Mouse (Mus musculus) cerebellum, adult (tissue): ENCODE measurements at regions not wholly inside any gene's neighbourhood (a gene's known extent, or its start where the extent isn't known, plus 50 kb on each side); places are given as distances from the start of the nearest gene placed in this dataset.

Source experiments
- ATAC-seq: cut with Nextera tagmentation; 2 replicates; pipeline ENCODE4 v1.9.2; 2017; ENCODE audit warnings: mild to moderate bottlenecking, moderate library complexity, mixed read lengths; ENCODE audit not compliant: insufficient number of reproducible peaks, low FRiP score, low TSS enrichment

DNA sequence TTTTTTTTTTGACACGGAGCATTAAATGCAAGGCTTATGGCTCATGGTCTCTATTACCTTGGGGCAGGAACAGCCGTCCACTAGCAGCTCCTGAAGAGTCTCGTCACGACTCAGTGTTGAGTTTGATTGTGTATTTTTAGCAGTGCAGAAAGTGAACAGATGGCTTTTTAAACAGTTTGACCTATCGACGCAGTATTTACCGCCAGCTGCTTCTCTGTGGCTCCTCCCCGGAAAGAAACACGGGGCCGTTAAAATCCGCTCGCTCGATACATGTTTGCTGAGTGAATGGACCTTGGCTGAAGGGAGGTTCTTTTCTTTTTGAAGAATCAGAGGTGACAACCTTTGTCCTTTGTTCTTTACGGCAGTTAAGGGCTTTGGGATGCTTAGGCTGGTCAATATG is 401.3 kb upstream of the Kcnab2 start:
- ATAC-seq: no peak

DNA sequence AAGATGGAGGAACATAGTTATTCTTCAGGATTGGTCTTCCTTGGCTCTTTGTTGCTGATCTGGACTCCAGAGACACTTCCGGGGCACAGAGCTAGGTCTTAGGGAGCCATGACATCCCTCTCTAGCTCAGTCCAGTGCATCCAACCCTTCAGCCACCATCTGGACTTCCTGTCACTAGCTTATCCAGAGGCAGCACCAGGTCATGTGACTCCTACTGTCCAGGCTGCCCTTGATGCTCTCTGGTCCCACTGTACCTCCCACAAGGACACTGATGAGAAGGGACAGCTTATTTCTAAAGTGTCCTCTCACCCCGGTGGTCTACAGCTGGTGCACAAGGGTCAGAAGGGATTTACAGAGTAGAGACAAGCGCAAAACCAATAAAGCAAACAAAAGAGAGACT is 400.7 kb upstream of the Kcnab2 start:
- ATAC-seq: no peak

DNA sequence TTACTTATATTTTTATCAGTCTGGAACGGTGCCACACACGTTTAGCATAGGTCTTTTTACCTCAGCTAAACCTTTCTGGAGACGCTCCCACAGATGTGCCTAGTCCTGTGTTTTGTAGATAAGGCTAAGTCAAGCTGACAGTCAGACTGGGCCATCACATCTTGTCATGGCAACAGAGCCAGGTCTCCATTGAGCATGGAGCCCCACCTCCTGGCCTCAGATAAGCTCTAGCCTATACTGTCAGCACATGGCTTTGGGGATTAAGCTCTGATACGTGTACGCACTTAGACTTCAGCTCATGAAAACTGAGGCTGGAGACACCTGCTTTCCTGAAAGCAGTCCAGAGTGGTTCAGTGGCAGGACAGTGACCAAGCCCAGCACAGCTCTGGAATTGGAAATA is 392.4 kb upstream of the Kcnab2 start:
- ATAC-seq: no peak

DNA sequence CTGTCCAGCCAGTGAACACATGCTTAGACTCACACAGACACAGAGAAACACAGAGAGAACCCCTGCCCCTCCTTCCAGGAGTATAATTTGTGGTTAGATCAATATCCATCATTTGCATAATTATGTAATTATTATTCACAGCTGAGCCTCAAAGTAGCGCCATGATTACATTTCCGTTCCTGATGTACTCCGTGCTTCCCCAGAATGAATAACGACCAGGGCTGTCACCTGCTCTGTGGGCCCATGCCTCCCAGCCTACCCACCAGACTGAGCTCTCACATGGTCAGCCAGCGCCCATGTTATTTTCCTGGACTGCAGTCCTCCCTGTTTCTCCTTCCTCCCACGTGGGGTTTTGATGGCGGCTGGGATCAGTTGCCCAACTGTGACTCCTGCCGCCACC is 388.2 kb upstream of the Kcnab2 start:
- ATAC-seq: no peak

DNA sequence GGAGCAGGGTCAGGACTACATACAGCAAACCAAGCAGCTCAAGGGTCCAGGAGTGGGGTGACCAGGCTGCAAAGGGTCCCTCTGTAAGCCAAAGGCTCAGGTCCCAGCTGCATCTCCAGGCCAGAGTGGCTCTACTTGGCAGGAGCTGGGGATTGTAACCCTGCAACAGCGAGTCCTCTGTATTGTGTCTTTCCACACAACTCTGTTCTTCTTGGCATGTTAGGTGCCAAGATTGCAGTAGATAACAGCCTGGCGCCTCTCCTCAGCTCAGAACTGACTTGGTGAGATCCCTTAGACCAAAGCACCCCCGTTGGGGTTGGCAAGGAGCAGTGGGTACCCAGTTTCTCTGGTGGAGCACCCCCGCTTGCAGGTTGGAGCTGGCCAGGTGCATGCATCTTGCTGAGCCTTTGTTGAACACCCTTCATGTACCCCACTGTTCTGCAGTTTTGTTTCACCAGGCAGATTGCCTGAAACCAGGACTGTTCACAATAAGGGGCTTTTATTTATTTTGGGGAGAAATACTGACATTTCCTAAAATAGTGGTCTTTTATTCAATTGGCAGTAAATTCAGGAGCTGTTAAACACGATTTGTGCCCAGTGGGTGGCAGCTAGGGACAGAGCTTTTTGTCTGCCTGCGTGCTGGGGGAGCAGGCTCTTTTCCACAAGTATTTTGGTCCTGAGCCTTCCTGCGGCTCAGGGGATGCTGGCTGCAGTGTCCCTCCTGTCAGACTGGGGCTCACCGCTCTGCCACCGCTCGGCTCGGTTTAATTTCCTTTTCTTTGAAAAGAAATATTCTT is 385.3 kb upstream of the Kcnab2 start:
- no peak for ATAC-seq

DNA sequence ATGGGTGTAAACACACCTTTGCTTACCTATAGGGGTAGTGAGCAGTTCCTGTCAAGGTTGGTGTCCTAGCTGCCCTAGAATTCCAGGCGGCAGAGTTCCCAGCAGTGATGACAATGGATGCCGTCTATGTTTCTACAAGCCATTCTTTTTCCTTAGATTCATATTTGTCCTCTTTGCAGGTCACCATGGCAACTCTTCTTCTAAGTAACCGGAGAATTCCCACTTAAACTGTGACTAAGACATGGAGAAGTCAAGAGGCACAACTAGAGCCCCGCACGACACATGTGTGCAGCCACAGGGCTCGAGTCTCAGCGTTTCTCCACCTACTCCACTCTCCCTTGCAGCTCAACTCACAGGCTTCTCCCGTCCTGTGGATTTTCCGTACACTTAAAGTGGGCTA is 381.5 kb upstream of the Kcnab2 start:
- ATAC-seq: no peak

DNA sequence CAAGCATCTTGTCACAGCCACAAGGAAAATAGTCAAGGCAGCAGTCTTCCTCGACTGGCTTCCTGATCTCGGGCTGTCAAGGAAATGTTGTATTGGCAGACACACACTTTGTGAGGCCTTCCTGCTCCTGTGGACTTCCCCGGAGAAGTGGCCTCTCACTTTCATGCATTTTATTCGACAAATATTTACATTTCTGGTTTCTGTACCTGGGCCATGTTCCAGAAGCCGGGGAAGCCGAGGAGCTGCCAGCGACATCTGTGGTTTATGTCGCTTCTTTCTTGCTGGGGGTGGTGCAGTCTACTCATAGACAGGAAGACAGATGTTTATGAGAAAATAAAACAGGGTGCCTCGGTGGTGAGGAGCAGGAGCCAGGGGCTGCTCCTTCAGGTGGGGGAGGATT is 372.5 kb upstream of the Kcnab2 start:
- no peak for ATAC-seq

DNA sequence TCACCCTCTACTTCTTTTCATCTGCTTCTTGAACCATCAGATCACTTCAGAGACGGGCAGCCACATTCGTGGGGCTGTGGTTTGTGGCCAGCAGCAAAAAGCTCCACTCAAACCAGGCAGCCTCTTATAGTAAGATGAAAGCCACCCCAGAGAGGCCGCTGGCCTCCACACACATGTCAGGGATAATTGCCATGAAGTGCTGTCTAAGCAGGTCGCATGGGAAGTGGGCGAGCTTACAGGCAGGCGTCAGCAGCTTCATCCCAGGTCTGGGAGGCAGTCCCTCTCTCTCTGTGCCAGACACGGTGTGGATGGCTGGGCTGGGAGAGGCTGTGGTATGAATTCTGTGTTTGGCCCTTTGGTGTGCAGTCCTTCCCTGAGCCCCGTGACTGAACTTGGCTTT is 358.4 kb upstream of the Kcnab2 start:
- ATAC-seq: no peak

DNA sequence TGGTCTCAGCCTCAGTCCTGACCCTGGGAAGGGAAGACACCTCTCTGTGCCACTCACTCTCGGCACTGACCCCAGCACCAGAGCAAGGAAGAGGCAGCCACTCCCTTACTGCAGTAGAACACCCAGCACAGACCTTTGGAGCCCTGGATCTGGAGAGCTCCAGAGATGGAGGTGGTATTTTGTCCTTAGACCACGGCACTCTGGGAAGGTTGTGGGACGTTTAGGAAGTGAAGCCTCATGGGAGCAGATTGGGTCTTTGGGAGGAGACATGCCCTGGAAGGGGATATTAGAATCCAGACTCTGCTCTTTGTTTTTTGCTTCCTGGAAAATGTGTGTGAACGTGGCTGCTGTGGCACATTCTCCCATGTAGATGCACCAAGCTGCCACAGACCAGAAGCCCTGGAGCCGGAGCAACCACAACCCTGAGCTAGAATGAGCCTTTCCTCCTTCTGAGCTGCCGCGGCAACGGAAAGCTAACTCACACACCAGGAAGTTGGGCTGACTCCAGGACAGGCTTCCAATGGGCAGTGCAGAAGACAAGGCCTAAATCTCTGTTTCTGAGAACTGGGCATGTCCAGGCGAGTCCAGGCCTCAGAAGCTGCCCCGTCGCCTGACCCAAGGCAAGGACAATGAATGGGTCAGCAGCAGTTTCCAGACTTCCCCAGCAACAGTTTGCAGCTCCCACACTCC is 356.9 kb upstream of the Kcnab2 start:
- ATAC-seq: no peak

DNA sequence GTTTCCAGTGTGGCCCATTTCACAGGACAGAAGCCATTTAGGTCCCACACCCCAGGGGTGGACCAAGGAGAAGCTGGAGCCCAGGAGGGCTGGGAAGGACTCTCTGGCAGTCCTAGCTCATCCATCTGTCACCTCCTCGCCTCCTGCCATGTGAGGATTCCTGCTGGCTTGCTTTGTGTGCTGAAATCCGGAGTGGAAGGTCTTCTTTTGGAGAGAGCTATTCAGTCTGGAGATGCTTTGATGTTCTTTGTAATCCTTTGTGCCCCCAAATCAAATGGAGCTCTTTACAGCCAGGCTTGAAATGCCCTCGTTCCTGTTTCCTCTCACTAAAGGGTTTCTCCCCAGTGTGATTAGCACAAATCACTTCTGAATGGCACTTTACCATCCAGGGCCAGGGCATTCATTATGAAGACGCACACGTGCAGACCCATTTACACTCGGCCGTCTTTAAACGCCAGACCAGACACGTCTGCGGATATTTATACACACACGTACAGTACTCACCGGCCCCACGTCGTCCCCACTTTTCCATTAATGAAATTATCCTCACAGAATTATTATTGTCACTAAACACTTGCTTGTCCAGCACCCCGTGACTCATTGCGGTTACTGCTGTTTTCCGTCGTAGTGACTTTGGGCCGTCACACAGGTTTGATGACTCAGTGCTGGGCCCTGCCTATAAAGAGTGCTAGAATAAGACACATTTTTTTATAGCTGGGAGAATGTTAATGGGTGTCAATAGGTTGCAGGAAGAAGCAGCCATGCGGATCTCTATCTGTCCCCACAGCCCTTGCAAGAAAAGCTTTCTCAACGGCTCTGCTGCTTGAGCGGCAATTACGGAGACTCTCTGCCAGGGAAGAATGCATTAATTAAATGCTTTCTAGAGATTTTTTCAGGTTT is 356.0 kb upstream of the Kcnab2 start:
- ATAC-seq: no peak

DNA sequence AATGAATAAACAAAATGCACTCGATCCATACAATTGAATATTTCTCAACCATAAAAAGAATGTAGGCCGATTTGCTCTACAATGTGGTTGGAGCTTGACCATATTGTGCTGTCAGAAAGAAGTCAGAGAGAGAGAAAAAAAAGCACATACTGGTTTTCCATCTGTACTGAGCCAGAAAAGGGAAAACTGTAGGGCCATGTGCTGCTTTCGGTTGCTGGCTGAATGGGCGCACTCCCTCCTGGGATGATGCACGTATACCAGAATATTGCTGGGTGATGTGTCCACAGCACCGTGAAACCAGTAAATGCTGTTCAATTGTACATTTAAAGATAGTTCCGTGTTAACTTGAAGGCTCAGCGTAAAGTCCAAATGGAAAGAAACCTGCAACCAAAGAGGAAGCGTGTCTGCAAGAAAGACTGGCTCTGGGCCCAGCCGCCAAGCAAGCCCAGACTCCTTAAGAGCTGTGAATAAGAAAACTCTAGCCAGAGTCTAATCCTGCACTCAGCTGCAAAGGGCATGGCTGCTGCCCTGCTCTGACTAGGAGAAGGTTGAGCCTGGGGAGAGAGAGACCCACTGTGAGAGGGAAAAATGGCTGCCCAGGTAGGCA is 355.2 kb upstream of the Kcnab2 start:
- no peak for ATAC-seq

DNA sequence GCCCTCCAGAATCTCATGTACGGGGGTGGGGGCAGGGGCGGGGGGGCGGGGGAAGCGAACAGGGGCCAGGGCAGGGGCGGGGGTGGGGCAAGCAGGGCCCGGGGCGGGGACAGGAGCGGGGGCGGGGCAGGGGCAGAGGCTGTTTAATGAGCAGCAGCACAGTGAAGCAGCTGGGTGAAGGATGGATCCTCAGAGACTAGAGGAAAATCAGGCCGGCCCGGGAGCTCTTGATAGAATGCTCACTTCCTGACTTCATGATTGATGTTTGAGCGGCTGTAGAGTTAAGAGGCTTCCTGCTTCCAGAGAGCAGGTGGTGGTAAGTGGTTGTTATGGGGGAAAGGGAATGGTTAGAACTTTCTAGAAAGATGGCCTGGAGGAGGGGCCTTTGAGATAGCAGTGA is 347.5 kb upstream of the Kcnab2 start:
- ATAC-seq: no peak

DNA sequence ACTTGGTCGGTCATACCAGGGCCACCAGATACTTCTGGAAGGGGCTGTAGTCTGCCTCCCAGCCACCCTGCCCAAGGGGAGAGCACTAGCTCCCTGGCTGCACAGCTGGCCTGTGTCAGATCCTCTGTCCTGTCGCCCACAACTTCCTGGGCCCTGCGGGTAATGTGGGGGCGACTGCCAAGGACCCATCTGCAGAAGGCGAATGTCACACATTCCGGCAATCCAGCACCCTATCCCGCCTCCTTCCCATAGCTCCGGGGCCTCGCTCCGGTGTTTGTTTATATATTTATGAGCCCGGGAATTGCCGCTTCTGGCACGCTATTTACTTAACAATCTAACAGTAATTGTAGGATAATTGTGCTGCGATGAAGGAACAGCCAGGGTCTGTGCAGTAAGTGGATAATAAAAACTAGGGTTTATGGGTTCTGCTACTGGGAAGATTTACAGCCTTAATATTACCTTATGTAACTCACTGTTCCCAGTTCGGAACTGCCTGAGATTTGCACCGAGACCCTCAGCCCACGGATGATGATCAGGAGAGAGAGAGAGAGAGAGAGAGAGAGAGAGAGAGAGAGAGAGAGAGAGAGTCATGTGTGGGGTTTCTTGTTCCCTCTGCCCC is 338.6 kb upstream of the Kcnab2 start:
- ATAC-seq: no peak

DNA sequence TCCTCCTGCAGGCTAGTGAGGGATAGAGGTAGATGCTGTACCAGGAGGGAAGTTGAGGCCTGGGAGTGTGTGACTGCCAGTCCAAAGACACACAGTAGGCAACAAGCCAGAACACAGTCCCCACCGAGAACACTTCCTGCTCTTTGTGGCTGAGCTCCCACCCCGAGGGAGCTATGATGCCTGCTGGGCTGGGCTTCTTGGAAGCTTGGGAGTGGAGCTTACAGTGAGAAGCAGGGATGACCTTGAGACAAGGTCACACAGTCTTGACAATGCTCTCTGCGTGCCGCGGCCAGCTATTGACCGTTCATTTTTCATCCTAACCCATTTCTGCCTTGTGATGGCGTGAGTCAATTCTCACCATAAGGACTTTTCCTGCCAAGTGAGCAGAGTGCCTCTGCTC is 328.9 kb upstream of the Kcnab2 start:
- no peak for ATAC-seq

DNA sequence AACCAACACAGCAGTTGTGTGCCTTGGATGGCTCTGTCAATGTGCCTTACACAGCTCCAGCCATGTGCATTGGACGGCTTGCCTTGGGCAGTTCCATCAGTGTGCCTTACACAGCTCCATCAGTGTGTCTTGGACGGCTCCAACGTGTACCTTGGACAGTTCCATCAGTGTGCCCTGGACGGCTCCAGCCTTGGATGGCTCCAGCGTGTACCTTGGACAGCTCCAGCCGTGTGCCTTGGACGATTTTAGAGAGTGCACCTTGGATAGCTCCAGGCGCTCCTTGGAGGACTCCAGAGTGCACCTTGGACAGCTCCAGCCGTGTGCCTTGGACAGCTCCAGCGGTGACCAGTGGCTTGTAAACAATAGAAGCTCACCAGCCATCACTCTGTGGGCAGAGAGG is 321.7 kb upstream of the Kcnab2 start:
- no peak for ATAC-seq

DNA sequence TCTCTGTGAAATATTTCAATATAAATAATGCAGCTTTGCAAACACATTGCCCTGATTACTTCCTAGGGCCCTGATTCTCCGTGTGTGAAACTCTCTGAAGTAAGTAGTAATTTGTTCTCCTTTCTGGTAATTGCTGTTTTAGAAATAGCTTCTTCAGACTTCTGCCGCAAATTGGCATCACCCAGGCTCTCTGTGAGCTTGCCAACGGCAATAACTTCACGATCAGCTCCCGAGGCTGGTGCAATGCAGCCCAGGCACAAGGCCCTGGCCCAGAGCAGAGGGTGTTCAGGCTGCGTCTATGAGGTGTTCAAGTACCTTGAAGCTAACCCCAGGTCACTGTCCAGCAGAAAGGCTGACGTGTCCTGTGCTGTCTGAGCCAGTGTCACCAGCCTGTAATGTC is 310.8 kb upstream of the Kcnab2 start:
- ATAC-seq: no peak

DNA sequence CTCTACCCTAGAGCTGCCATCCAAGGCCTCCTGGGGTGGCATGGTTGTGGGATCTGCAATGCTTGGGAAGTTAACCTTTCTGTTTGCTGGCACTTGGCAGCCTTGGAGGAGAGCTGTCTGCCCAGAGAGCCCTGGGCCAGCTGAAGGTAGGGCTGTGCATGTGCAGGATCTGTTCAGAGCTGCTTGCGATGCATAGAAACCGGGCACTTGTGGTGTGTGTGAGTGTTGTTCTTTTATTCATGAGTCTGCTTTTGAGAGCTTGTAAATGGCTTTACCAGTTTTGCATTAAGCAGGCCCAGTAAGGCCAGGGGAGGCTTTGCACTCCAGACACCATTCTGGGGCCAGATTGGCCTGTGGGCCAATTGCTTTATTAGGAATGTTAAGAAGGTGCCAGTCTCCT is 307.3 kb upstream of the Kcnab2 start:
- ATAC-seq: no peak

DNA sequence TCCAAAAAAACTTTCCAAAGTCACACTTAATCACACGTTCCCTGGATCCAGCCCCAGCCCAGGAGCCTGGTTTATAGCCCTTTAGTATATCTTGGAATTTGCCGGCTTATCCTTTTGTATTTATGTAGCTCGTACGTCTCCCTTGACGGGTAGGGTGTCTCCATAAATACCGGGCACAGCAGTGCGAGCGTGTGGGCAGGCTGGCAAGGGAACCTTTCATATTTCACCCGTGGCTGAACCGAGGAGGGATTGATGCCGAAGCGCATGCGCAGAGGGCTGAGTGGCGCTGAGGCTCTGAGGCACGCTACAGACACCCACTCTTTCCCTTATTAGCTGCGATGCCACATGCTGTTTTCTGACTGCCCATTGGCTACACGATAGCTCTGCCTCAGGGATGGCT is 301.9 kb upstream of the Kcnab2 start:
- ATAC-seq: no peak

DNA sequence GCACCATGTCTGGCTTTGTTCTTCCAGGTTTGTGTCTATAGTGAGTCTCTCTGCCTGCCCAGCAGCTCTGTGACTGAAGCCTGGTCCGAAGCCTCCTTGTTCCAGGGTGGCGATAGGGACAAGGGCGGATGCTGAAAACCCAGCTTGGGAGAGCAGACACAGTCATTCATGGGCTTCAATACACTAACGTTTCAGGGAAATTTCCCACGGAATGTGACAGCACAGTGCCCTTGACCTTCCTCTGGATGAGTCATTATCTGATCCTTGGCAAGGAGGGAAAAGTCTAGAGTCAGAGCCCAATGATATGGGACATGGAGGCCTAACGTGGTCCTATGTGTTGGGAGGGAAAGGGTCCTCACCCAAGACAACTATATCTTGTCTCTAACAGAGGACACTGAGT is 298.1 kb upstream of the Kcnab2 start:
- ATAC-seq: no peak

DNA sequence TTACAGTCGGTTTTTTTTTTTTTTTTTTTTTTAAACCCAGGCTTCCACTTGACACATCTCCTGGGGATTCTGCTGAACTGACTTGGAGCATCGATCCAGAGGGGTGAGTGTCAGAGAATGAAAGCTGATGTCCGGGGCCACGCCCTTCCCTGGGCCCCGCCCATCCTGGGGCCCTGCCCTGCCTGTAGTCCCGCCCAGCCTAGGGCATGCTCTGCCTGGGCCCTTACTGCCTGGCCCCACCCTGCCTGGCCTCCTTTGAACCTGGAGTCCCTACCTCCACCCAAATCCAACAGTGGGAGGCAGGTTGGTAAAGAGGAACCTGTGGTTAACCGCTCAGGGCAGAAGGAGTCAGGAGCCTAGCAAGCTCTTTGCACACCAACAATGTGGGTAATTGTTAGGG is 293.7 kb upstream of the Kcnab2 start:
- no peak for ATAC-seq
